Mouse (Mus musculus): ENCODE data around the gene E2f8. TPM values are rescaled to one million over a fixed set of nuclear protein-coding genes. Genes with fewer than 3 reads are reported as not detected.
A peak's percentile ranks its signal among the peaks of the same experiment; 100 is the strongest.

The E2f8 gene
- polyA plus RNA-seq (2015; fragmentation: Nextera tagmentation; extraction: Ambion mirVana) = 22.3 and 23.5 TPM in 2 replicates

DNA sequence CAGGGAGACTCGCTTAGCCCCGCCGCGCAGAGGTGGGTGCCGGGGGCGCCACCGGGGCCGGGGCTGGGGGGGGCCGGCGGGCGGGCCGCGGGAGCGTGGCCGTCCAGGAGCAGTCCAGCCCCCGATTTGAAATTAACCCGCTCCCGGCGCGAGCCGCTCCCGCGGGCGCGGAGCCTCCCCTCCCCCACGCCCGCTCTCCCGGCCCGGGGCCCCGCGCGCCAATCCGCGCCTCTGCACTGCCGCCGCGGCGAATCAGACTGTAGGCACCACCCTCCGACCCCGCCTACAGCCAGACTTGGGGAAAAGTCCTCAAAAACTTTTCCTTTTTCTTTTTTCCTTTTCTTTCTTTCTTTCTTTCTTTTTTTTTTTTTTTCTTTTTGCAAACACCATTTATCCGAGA, at the start of gene E2f8:
Gene E2f8 (minus strand): TSS at position 111 of the 400 bp plus-strand sequence.
- WGBS = 0% methylated on average over 29 of the region's 41 CpGs
- H3K9ac ChIP-seq = peak within 1 kb of the TSS; percentile 86
- H3K9me3 ChIP-seq = no peaks in the 10 kb centered on the region
- no peaks in the 10 kb centered on the region for H3K27me3 ChIP-seq (replicated peaks)
- H3K36me3 ChIP-seq = no peaks in the 10 kb centered on the region
- H3K4me2 ChIP-seq (replicated peaks) = peak within 1 kb of the TSS; percentile 94
- peak; percentile 83 for ATAC-seq
- peak within 1 kb of the TSS; percentile 85 for H3K4me3 ChIP-seq (replicated peaks)
- H3K4me1 ChIP-seq (replicated peaks) = peaks cover 21% of the 10 kb centered on the region
- peak within 1 kb of the TSS; percentile 91 for H3K27ac ChIP-seq

DNA sequence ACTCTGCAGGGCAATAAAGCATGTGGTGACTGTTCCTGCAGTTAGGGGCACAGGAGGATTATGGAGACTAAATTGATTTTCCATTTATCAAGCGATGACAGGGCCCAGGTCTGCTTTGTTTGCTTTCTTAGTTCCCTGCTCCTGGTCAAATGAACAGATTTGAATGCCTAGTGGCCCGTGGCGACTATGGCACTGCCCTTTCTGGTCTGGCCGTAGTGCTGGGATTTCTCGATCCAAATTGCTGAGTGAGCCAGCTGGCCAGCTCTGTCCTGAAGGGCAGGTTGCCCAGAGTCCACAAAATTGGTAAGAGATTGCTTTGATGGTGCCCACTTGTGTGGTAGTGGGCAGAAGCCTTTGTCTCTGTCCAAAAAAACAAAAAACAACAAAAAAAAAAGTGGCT, 49.0 kb upstream of the E2f8 start:
- Histone ChIP-seq H3K27me3 (replicated peaks) (no peaks in the 10 kb centered on the region), H3K4me3 (replicated peaks) (no peak overlapping the region), H3K36me3 (no peaks in the 10 kb centered on the region), H3K4me2 (replicated peaks) (no peak overlapping the region), H3K9ac (no peak overlapping the region), H3K27ac (no peak overlapping the region), H3K4me1 (replicated peaks) (0 out of 2 replicates have a peak, but pooled peaks cover 2% of the 10 kb centered on the region), H3K9me3 (no peaks in the 10 kb centered on the region)
- ATAC-seq = no peak
- 44% methylated on average over 5 of the region's 5 CpGs for WGBS

DNA sequence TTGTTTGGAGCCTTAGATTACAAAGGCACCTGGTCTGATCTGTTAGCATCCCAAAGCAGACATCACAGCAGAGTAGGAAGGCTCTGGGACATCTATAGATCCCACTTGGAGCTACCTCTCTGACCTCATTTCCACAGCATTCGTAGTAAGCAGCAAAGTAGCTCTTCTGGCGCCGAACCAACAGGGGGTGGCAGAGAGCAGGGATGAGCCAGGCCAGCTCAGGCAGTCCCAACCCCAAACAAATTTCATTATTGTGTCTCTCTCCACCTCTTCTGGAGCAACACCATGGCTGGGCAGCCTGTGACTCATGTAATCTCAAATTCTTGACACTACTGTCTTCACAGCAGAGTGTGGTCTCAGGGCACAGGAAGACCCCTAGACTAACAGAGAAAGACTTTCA, 47.0 kb upstream of the E2f8 start:
- Histone ChIP-seq H3K9ac (no peak overlapping the region), H3K4me2 (replicated peaks) (no peak overlapping the region), H3K27me3 (replicated peaks) (no peaks in the 10 kb centered on the region), H3K27ac (no peak overlapping the region), H3K4me3 (replicated peaks) (no peak overlapping the region), H3K4me1 (replicated peaks) (0 out of 2 replicates have a peak, but pooled peaks cover 2% of the 10 kb centered on the region), H3K9me3 (no peaks in the 10 kb centered on the region), H3K36me3 (no peaks in the 10 kb centered on the region)
- 20% methylated on average over 3 of the region's 3 CpGs for WGBS
- no peak; the same call in 1 of the 2 replicates for ATAC-seq

DNA sequence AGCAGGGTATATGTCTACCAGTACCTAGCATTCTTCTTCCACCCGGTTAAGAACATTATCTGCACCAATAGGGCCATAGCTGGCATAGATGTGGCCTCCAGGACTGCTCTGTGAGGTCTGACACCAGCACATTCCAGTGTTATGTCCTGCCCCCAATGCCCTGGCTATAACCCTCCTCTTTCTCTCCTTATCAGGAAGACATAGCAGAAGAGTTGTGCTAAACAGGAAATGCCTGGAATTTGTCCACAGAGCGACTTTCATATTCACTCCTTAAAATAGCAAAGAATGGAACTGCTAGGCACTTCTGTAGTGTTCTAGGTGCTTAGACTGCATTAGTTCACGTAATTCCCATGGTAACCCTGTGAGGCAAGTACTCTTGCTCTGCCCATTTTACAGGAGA, 43.8 kb upstream of the E2f8 start:
- 0 out of 2 replicates have a peak, but pooled peaks cover 2% of the 10 kb centered on the region for H3K4me1 ChIP-seq (replicated peaks)
- no peaks in the 10 kb centered on the region for H3K27me3 ChIP-seq (replicated peaks)
- no peak overlapping the region for H3K4me3 ChIP-seq (replicated peaks)
- ATAC-seq = 0 out of 2 replicates have a peak, but pooled peaks have one; percentile 23
- no peaks in the 10 kb centered on the region for H3K36me3 ChIP-seq
- H3K9ac ChIP-seq = no peak overlapping the region
- H3K27ac ChIP-seq = no peak overlapping the region
- 51% methylated on average over 3 of the region's 3 CpGs for WGBS
- H3K4me2 ChIP-seq (replicated peaks) = no peak overlapping the region
- no peaks in the 10 kb centered on the region for H3K9me3 ChIP-seq

DNA sequence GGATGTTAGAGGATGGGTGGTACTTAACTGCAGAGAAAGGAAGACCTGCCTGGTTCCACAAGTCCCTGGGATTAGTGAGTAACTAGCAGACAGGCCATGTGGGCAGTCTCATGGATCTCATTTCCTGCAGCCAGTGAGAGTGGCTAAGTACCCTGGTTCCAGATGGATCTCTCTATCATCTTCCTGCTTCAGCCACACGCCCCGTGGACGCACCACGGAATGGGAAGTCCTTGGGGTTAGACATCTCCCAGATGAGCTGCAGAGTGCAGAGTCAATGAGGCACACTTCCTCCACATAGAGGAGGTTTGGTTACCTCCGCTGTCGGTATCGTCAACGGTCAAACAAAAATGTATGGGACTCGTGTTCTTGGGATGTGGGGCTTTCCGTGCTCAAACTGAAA, 42.2 kb upstream of the E2f8 start:
- Histone ChIP-seq H3K9ac (no peak overlapping the region), H3K4me3 (replicated peaks) (no peak overlapping the region), H3K9me3 (no peaks in the 10 kb centered on the region), H3K27ac (no peak overlapping the region), H3K27me3 (replicated peaks) (no peaks in the 10 kb centered on the region), H3K36me3 (no peaks in the 10 kb centered on the region), H3K4me2 (replicated peaks) (no peak overlapping the region), H3K4me1 (replicated peaks) (0 out of 2 replicates have a peak, but pooled peaks cover 2% of the 10 kb centered on the region)
- ATAC-seq = no peak
- WGBS = 55% methylated on average over 10 of the region's 10 CpGs

DNA sequence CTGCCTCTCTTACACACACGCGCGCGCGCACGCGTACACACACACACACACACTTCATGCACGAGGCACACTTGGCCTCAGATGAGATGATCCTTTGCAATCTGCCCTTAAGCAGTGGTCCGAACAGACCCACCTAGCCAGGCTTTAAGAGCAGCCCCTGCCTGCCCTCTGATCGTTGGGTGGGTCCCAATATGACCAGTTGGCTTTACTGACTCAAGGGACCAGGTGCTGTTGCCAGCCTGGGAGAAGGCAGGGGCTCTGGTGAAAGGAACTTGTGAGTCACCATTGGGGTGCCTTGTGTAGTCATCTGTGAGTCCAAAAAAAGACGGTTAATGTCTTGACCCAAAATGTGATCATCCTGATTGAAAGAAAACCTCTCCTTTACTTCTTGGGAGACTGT, 37.0 kb upstream of the E2f8 start:
- H3K27ac ChIP-seq = no peak overlapping the region
- H3K4me2 ChIP-seq (replicated peaks) = no peak overlapping the region
- no peak overlapping the region for H3K9ac ChIP-seq
- no peaks in the 10 kb centered on the region for H3K9me3 ChIP-seq
- 49% methylated on average over 11 of the region's 11 CpGs for WGBS
- ATAC-seq = no peak
- no peaks in the 10 kb centered on the region for H3K27me3 ChIP-seq (replicated peaks)
- H3K4me1 ChIP-seq (replicated peaks) = 0 out of 2 replicates have a peak, but pooled peaks cover 2% of the 10 kb centered on the region
- no peaks in the 10 kb centered on the region for H3K36me3 ChIP-seq
- H3K4me3 ChIP-seq (replicated peaks) = no peak overlapping the region

DNA sequence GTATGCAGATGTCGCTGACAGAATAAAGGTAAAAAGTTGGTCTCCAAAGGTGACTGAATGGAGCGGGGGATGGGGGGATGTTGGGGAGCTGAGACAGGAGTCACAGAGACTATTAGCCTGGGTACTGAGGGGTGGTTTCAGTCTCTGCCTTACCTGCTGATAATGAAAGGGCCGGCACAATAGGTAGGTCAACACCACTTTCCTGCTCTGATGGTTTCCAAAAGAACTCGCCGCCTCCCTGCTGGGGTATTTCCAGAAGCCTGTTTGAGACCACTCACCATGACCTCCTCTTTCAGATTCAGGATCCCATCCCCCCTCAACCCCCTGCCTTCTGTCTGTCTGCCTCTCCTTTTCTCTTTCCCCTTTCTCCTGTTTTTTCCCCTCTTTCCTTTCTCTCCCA, 36.6 kb upstream of the E2f8 start:
- H3K4me3 ChIP-seq (replicated peaks) = no peak overlapping the region
- WGBS = 47% methylated on average over 5 of the region's 5 CpGs
- no peaks in the 10 kb centered on the region for H3K9me3 ChIP-seq
- ATAC-seq = no peak
- H3K4me1 ChIP-seq (replicated peaks) = 0 out of 2 replicates have a peak, but pooled peaks cover 2% of the 10 kb centered on the region
- H3K36me3 ChIP-seq = no peaks in the 10 kb centered on the region
- no peaks in the 10 kb centered on the region for H3K27me3 ChIP-seq (replicated peaks)
- no peak overlapping the region for H3K27ac ChIP-seq
- H3K9ac ChIP-seq = no peak overlapping the region
- no peak overlapping the region for H3K4me2 ChIP-seq (replicated peaks)

DNA sequence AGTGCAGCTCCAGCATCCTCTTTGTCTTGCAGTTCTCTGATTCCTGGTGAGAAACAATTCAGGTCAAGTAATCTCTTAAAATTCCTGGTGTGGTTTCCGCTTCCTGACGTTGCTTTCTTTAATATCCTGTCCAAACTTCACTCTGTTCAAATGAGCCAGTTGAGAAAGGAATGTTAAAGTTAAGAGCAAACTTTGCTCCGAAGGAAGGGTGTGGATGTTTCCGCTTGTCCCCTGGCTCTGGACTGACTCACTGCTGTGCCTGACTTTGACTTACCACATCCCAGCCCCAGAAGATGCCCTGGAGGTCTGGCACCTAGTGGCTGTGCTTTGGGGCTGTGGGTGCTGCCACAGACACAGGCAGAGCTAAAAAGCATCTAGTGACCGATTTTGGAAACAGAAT, 36.1 kb upstream of the E2f8 start:
- ATAC-seq = no peak
- H3K27me3 ChIP-seq (replicated peaks) = no peaks in the 10 kb centered on the region
- WGBS = 27% methylated on average over 5 of the region's 5 CpGs
- H3K9ac ChIP-seq = no peak overlapping the region
- no peaks in the 10 kb centered on the region for H3K9me3 ChIP-seq
- H3K4me3 ChIP-seq (replicated peaks) = no peak overlapping the region
- 0 out of 2 replicates have a peak, but pooled peaks cover 2% of the 10 kb centered on the region for H3K4me1 ChIP-seq (replicated peaks)
- no peak overlapping the region for H3K4me2 ChIP-seq (replicated peaks)
- no peak overlapping the region for H3K27ac ChIP-seq
- H3K36me3 ChIP-seq = no peaks in the 10 kb centered on the region

DNA sequence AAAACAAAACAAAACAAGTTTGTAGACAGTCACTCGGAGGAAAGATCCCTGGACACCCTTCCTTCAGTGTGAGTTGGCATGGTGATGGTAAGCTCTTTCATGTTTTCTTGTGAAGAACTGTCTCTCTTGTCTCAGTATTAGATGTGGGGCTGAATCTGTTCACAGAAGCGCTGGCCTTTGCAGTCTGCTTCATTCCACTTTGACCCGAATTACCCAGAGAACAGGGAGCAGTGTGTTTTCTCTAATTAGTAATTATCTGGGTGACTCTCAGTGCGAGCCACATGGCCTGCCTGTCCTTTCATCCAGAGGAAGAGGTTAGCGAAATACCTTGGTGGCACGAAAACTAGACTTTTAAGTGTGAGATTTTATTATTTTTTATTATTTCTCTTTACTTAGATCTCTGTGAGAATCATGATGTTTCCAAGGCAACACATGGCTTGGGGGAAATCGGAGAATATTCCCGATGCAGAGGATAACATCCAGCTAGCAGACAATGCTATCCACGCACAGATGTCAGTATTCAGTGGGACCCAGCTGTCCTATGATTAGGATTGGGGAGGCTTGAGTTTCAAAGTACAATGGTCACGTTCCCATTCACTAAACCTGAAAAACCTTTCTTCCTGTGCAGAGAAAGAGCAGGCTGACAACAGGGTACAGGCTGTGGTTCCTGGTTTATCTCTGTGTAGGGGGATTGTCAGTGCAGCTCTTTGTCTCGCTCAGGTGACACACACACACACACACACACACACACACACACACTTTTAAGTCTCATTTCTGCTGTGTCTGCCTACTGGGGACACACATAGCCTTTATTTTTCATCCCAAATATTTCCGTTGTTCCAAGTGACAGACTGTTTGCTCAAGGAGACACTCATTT, 33.5 kb upstream of the E2f8 start:
- H3K9me3 ChIP-seq = no peaks in the 10 kb centered on the region
- ATAC-seq = no peak
- H3K27me3 ChIP-seq (replicated peaks) = no peaks in the 10 kb centered on the region
- no peak overlapping the region for H3K27ac ChIP-seq
- 0 out of 2 replicates have a peak, but pooled peaks cover 2% of the 10 kb centered on the region for H3K4me1 ChIP-seq (replicated peaks)
- H3K9ac ChIP-seq = no peak overlapping the region
- WGBS = 70% methylated on average over 12 of the region's 12 CpGs
- H3K4me2 ChIP-seq (replicated peaks) = no peak overlapping the region
- H3K36me3 ChIP-seq = no peaks in the 10 kb centered on the region
- no peak overlapping the region for H3K4me3 ChIP-seq (replicated peaks)

DNA sequence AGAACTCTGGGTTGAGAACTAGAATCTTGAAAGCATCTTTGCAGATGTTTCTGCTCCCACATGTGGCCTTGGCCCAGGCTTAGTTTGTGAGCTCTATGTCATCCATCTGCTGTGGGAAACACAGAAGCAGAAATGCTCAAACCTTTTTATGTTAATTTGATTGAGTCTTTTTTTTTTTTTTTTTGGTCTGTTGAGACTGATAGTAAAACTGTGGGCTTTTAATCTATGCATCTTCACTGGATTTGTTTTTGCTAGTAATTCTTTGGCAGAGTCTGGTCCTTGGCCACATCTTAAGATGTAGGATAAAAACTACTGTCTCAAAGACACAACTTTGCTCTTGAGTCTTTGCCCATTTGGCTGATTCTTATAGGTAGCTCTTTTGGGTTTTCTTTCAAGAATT, 29.8 kb upstream of the E2f8 start:
- Histone ChIP-seq H3K4me1 (replicated peaks) (0 out of 2 replicates have a peak, but pooled peaks cover 2% of the 10 kb centered on the region), H3K27ac (no peak overlapping the region), H3K9ac (no peak overlapping the region), H3K36me3 (no peaks in the 10 kb centered on the region), H3K4me2 (replicated peaks) (no peak overlapping the region), H3K9me3 (no peaks in the 10 kb centered on the region), H3K27me3 (replicated peaks) (no peaks in the 10 kb centered on the region), H3K4me3 (replicated peaks) (no peak overlapping the region)
- ATAC-seq = no peak

DNA sequence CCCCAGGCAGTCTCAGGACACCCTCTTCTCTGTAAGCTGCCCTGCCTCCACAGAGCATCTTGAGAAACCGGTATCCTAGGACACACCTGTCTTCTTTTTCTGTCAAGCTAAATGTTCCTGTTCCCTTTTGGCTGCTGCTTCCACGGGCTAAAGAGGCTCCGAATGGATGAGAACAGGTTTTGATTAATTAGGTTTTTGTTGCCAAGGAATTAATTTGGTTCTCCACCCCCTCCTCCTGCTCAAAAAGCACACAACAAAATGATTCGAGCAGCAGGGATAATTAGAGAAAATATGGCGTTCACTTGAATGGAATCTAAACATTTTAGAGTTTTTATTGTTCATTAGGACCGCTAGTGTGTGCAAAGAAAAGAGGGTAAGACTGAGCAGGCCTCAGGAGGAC, 28.9 kb upstream of the E2f8 start:
- Histone ChIP-seq H3K4me3 (replicated peaks) (no peak overlapping the region), H3K9ac (no peak overlapping the region), H3K4me1 (replicated peaks) (no peaks in the 10 kb centered on the region), H3K27me3 (replicated peaks) (no peaks in the 10 kb centered on the region), H3K27ac (no peak overlapping the region), H3K36me3 (no peaks in the 10 kb centered on the region), H3K9me3 (no peaks in the 10 kb centered on the region), H3K4me2 (replicated peaks) (no peak overlapping the region)
- no peak for ATAC-seq
- 65% methylated on average over 6 of the region's 6 CpGs for WGBS

DNA sequence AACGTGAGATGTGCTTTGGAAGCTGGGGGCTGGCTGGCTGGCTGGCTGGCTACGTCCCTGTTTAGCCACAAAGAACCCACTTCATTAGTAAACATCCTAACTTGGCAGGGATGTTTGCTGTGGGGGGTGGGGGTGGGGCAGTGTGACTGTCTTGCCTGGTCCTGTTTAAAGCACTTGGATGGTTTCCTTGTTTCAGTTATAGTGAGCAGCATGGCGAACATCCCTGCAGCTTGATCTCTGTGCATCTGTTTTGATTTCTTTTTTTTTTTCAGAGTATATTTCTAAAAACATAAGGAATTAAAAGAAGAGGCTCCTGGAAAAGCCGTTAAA, 27.9 kb upstream of the E2f8 start:
- ATAC-seq = no peak
- Histone ChIP-seq H3K36me3 (no peaks in the 10 kb centered on the region), H3K4me2 (replicated peaks) (no peak overlapping the region), H3K9me3 (no peaks in the 10 kb centered on the region), H3K4me1 (replicated peaks) (no peaks in the 10 kb centered on the region), H3K4me3 (replicated peaks) (no peak overlapping the region), H3K9ac (no peak overlapping the region), H3K27me3 (replicated peaks) (no peaks in the 10 kb centered on the region), H3K27ac (0 out of 2 replicates have a peak overlapping the region, but pooled peaks have one; percentile 32)
- 51% methylated on average over 4 of the region's 4 CpGs for WGBS

All from intestine, embryonic 15.5 days (tissue).